Mouse (Mus musculus) CD4-positive, CD25-positive, alpha-beta regulatory T cell, adult 9 weeks (primary cell): ENCODE results near the gene Gm13276. TPM values are rescaled to one million over a fixed set of nuclear protein-coding genes. Genes with fewer than 3 reads are reported as not detected.

ENCODE experiments used
- polyA plus RNA-seq: library from polyadenylated mRNA; unstranded; fragments of 100-300 nt; shearing (Covaris generic); gene quantifications from one replicate; pipeline ENCODE4 v1.2.1, GENCODE M21; 2017

The Gm13276 gene
- polyA plus RNA-seq, 1 experiment from 2014 or later, result not detected

Other genes starting within 250 kb of the Gm13276 start
- not detected for gene Ifna15, start 227.5 kb upstream of the Gm13276 start, polyA plus RNA-seq
- gene Ifna14, start 213.9 kb upstream of the Gm13276 start, polyA plus RNA-seq, result not detected
- gene Ifna9, start 193.3 kb upstream of the Gm13276 start, polyA plus RNA-seq, result not detected
- not detected for gene Ifna12, start 182.3 kb upstream of the Gm13276 start, polyA plus RNA-seq
- gene C87499, start 151.3 kb upstream of the Gm13276 start, polyA plus RNA-seq, result not detected
- gene Ifna13, start 141.2 kb upstream of the Gm13276 start, polyA plus RNA-seq, result not detected
- not detected for gene Ifna16, start 108.8 kb upstream of the Gm13276 start, polyA plus RNA-seq
- gene Ifna2, start 101.8 kb upstream of the Gm13276 start, polyA plus RNA-seq, result not detected
- gene Ifnab, start 94.3 kb upstream of the Gm13276 start, polyA plus RNA-seq, result not detected
- gene Gm26566, start 63.9 kb upstream of the Gm13276 start, polyA plus RNA-seq, result not detected
- 13.5 TPM for gene Klhl9, start 63.2 kb upstream of the Gm13276 start, polyA plus RNA-seq
- not detected for gene Gm13271, start 30.8 kb upstream of the Gm13276 start, polyA plus RNA-seq
- not detected for gene Gm13283, start 25.6 kb upstream of the Gm13276 start, polyA plus RNA-seq
- gene Gm13290, start 11.9 kb upstream of the Gm13276 start, polyA plus RNA-seq, result not detected
- not detected for gene Gm13289, start 8.8 kb upstream of the Gm13276 start, polyA plus RNA-seq
- not detected for gene Gm13272, start 5.9 kb upstream of the Gm13276 start, polyA plus RNA-seq
- gene Ifnz, start 3.6 kb upstream of the Gm13276 start, polyA plus RNA-seq, result 0.32 TPM
- not detected for gene Gm13277, start 2.9 kb downstream of the Gm13276 start, polyA plus RNA-seq
- gene Gm13278, start 5.8 kb downstream of the Gm13276 start, polyA plus RNA-seq, result not detected
- not detected for gene Gm13275, start 8.8 kb downstream of the Gm13276 start, polyA plus RNA-seq
- gene Gm13279, start 11.7 kb downstream of the Gm13276 start, polyA plus RNA-seq, result not detected
- 0.76 TPM for gene Gm13285, start 14.0 kb downstream of the Gm13276 start, polyA plus RNA-seq
- not detected for gene Gm13287, start 17.5 kb downstream of the Gm13276 start, polyA plus RNA-seq
- not detected for gene Gm13288, start 19.8 kb downstream of the Gm13276 start, polyA plus RNA-seq
- not detected for gene Ifna7, start 30.5 kb downstream of the Gm13276 start, polyA plus RNA-seq
- gene Ifna11, start 34.2 kb downstream of the Gm13276 start, polyA plus RNA-seq, result not detected
- not detected for gene Ifna6, start 41.7 kb downstream of the Gm13276 start, polyA plus RNA-seq
- gene Ifna5, start 49.8 kb downstream of the Gm13276 start, polyA plus RNA-seq, result not detected
- not detected for gene Ifna4, start 56.2 kb downstream of the Gm13276 start, polyA plus RNA-seq
- gene Ifna1, start 64.4 kb downstream of the Gm13276 start, polyA plus RNA-seq, result not detected
- gene Ifne, start 94.5 kb downstream of the Gm13276 start, polyA plus RNA-seq, result not detected